Mouse (Mus musculus) lung, postnatal 14 days (tissue): ENCODE measurements around the gene Nipal3.

Experiments used
- DNase-seq: peaks from one replicate; pipeline ENCODE4 v3.0.0; 2021

The Nipal3 gene

GRCm38 (mm10) chr4:135501587-135501986 is 6.7 kb upstream of the Nipal3 start:
- DNase-seq, result no peak

GRCm38 (mm10) chr4:135499831-135500230 is 5.0 kb upstream of the Nipal3 start:
- DNase-seq, result no peak

- peak; percentile 31 for DNase-seq
These were observed 3.3 kb upstream of the Nipal3 start for GRCm38 (mm10) chr4:135498136-135498535.

- peak; percentile 61 for DNase-seq
These were observed 972 bp upstream of the Nipal3 start for GRCm38 (mm10) chr4:135495810-135496209.

- no peak for DNase-seq
These were observed 556 bp upstream of the Nipal3 start for GRCm38 (mm10) chr4:135495397-135495791.

- peak; percentile 54 for DNase-seq
These were observed 932 bp downstream of the Nipal3 start for GRCm38 (mm10) chr4:135493691-135494520.

GRCm38 (mm10) chr4:135493271-135493670 is 1.6 kb downstream of the Nipal3 start:
- DNase-seq, result no peak

- DNase-seq, result no peak
These were observed 5.6 kb downstream of the Nipal3 start for GRCm38 (mm10) chr4:135489256-135489655.

GRCm38 (mm10) chr4:135486352-135486751 is 8.5 kb downstream of the Nipal3 start:
- DNase-seq, result no peak

- no peak for DNase-seq
These were observed 9.8 kb downstream of the Nipal3 start for GRCm38 (mm10) chr4:135485086-135485485.

- DNase-seq, result no peak
These were observed 14.5 kb downstream of the Nipal3 start for GRCm38 (mm10) chr4:135480370-135480769.

GRCm38 (mm10) chr4:135477851-135478250 is 17.0 kb downstream of the Nipal3 start:
- DNase-seq, result no peak

GRCm38 (mm10) chr4:135463406-135463805 is 31.4 kb downstream of the Nipal3 start:
- no peak for DNase-seq

GRCm38 (mm10) chr4:135453572-135453971 is 41.3 kb downstream of the Nipal3 start:
- DNase-seq, result no peak

- peak; percentile 16 for DNase-seq
These were observed 41.7 kb downstream of the Nipal3 start for GRCm38 (mm10) chr4:135453164-135453563.

- no peak for DNase-seq
These were observed 43.4 kb downstream of the Nipal3 start for GRCm38 (mm10) chr4:135451360-135452015.

GRCm38 (mm10) chr4:135442473-135442872 is 52.4 kb downstream of the Nipal3 start:
- no peak for DNase-seq

GRCm38 (mm10) chr4:135439904-135440522 is 54.8 kb downstream of the Nipal3 start:
- DNase-seq, result peak; percentile 43

GRCm38 (mm10) chr4:135439188-135439647 is 55.6 kb downstream of the Nipal3 start:
- peak; percentile 61 for DNase-seq

GRCm38 (mm10) chr4:135437924-135438323 is 56.9 kb downstream of the Nipal3 start:
- no peak for DNase-seq

GRCm38 (mm10) chr4:135436291-135436690 is 58.5 kb downstream of the Nipal3 start:
- DNase-seq, result peak; percentile 23

GRCm38 (mm10) chr4:135434395-135434789 is 60.4 kb downstream of the Nipal3 start:
- DNase-seq, result no peak
